Mouse (Mus musculus): Measurements from ENCODE around the gene Ankrd66. TPM values are rescaled to one million over a fixed set of nuclear protein-coding genes. Genes with fewer than 3 reads are reported as not detected.

The Ankrd66 gene
- polyA plus RNA-seq, 1 experiment: 0.23 TPM

- H3K79me2 ChIP-seq (ENCODE audit: control insufficient read depth, insufficient read depth): no peaks in the 10 kb centered on the region
- H3K4me3 ChIP-seq: no peak overlapping the region
- no peak overlapping the region for H3ac ChIP-seq (ENCODE audit: control insufficient read depth, insufficient read length)
- no peak overlapping the region for H3K4me2 ChIP-seq (ENCODE audit: low read depth)
- H3K27me3 ChIP-seq (ENCODE audit: control insufficient read depth, insufficient read depth, insufficient read length): no peaks in the 10 kb centered on the region
- no peaks in the 10 kb centered on the region for H3K36me3 ChIP-seq (ENCODE audit: control insufficient read depth, insufficient read depth)
- TF ChIP-seq CEBPB (IDR thresholded peaks at IDR 0.05; ENCODE audit: insufficient read depth, poor library complexity, severe bottlenecking) (no peak), POLR2A (IDR thresholded peaks at IDR 0.05; ENCODE audit: insufficient read length, low read depth) (no peak), TCF12 (IDR thresholded peaks at IDR 0.05; ENCODE audit: insufficient read depth, poor library complexity, severe bottlenecking) (no peak), USF1 (IDR thresholded peaks at IDR 0.05; ENCODE audit: low read depth) (no peak), SRF (IDR thresholded peaks at IDR 0.05; ENCODE audit: control insufficient read depth, insufficient read length, low read depth) (no peak), E2F4 (IDR thresholded peaks at IDR 0.05; ENCODE audit: insufficient read depth) (no peak), TCF3 (IDR thresholded peaks at IDR 0.05; ENCODE audit: insufficient read length, low read depth) (no peak), MYOD1 (IDR thresholded peaks at IDR 0.05; ENCODE audit: control insufficient read depth in 1 of 3, insufficient read length in 2 of 3, low read depth in 2 of 3) (no peak), POLR2AphosphoS2 (IDR thresholded peaks at IDR 0.05; ENCODE audit: insufficient read length, low read depth) (no peak), REST (IDR thresholded peaks at IDR 0.05; ENCODE audit: insufficient read depth, insufficient read length) (no peak), MAX (IDR thresholded peaks at IDR 0.05; ENCODE audit: low read depth) (no peak)
Observed at GRCm38 (mm10) chr17:43558678-43559077, 15.2 kb upstream of the Ankrd66 start.

- H3K27me3 ChIP-seq (ENCODE audit: control insufficient read depth, insufficient read depth, insufficient read length): no peaks in the 10 kb centered on the region
- no peak overlapping the region for H3K4me2 ChIP-seq (ENCODE audit: low read depth)
- no peaks in the 10 kb centered on the region for H3K36me3 ChIP-seq (ENCODE audit: control insufficient read depth, insufficient read depth)
- TF ChIP-seq TCF3 (IDR thresholded peaks at IDR 0.05; ENCODE audit: insufficient read length, low read depth) (no peak), MYOG (IDR thresholded peaks at IDR 0.05; ENCODE audit: control insufficient read depth in 1 of 3, insufficient read depth in 1 of 3, insufficient read length in 2 of 3, low read depth in 2 of 3) (no peak), SRF (IDR thresholded peaks at IDR 0.05; ENCODE audit: control insufficient read depth, insufficient read length, low read depth) (no peak), MYOD1 (IDR thresholded peaks at IDR 0.05; ENCODE audit: control insufficient read depth in 1 of 3, insufficient read length in 2 of 3, low read depth in 2 of 3) (no peak), POLR2AphosphoS2 (IDR thresholded peaks at IDR 0.05; ENCODE audit: insufficient read length, low read depth) (no peak), E2F4 (IDR thresholded peaks at IDR 0.05; ENCODE audit: insufficient read depth) (no peak), MAX (IDR thresholded peaks at IDR 0.05; ENCODE audit: low read depth) (no peak), CEBPB (IDR thresholded peaks at IDR 0.05; ENCODE audit: insufficient read depth, poor library complexity, severe bottlenecking) (no peak)
- H3K4me3 ChIP-seq: no peak overlapping the region
- H3ac ChIP-seq (ENCODE audit: control insufficient read depth, insufficient read length): no peak overlapping the region
- H3K79me2 ChIP-seq (ENCODE audit: control insufficient read depth, insufficient read depth): no peaks in the 10 kb centered on the region
Observed at GRCm38 (mm10) chr17:43557541-43558090, 14.2 kb upstream of the Ankrd66 start.

GRCm38 (mm10) chr17:43557104-43557503 is 13.7 kb upstream of the Ankrd66 start:
- H3K27me3 ChIP-seq (ENCODE audit: control insufficient read depth, insufficient read depth, insufficient read length): no peaks in the 10 kb centered on the region
- H3K79me2 ChIP-seq (ENCODE audit: control insufficient read depth, insufficient read depth): no peaks in the 10 kb centered on the region
- TF ChIP-seq POLR2A (IDR thresholded peaks at IDR 0.05; ENCODE audit: insufficient read length, low read depth) (no peak), REST (IDR thresholded peaks at IDR 0.05; ENCODE audit: insufficient read depth, insufficient read length) (no peak), TCF3 (IDR thresholded peaks at IDR 0.05; ENCODE audit: insufficient read length, low read depth) (no peak)
- H3K4me2 ChIP-seq (ENCODE audit: low read depth): no peak overlapping the region
- H3K4me3 ChIP-seq: no peak overlapping the region
- H3K36me3 ChIP-seq (ENCODE audit: control insufficient read depth, insufficient read depth): no peaks in the 10 kb centered on the region
- no peak overlapping the region for H3ac ChIP-seq (ENCODE audit: control insufficient read depth, insufficient read length)

GRCm38 (mm10) chr17:43554516-43555403 is 11.3 kb upstream of the Ankrd66 start:
- Histone ChIP-seq H3K79me2 (ENCODE audit: control insufficient read depth, insufficient read depth) (no peaks in the 10 kb centered on the region), H3K27me3 (ENCODE audit: control insufficient read depth, insufficient read depth, insufficient read length) (no peaks in the 10 kb centered on the region), H3K36me3 (ENCODE audit: control insufficient read depth, insufficient read depth) (no peaks in the 10 kb centered on the region), H3K4me3 (no peak overlapping the region), H3ac (ENCODE audit: control insufficient read depth, insufficient read length) (no peak overlapping the region), H3K4me2 (ENCODE audit: low read depth) (no peak overlapping the region)
- TF ChIP-seq E2F4 (IDR thresholded peaks at IDR 0.05; ENCODE audit: insufficient read depth): no peak
- TF ChIP-seq MYOD1 (IDR thresholded peaks at IDR 0.05; ENCODE audit: control insufficient read depth in 1 of 3, insufficient read length in 2 of 3, low read depth in 2 of 3): no peak
- TF ChIP-seq TCF12 (IDR thresholded peaks at IDR 0.05; ENCODE audit: insufficient read depth, poor library complexity, severe bottlenecking): no peak

- Histone ChIP-seq H3K79me2 (ENCODE audit: control insufficient read depth, insufficient read depth) (no peaks in the 10 kb centered on the region), H3ac (ENCODE audit: control insufficient read depth, insufficient read length) (no peak overlapping the region), H3K27me3 (ENCODE audit: control insufficient read depth, insufficient read depth, insufficient read length) (no peaks in the 10 kb centered on the region), H3K4me3 (no peak overlapping the region), H3K4me2 (ENCODE audit: low read depth) (no peak overlapping the region), H3K36me3 (ENCODE audit: control insufficient read depth, insufficient read depth) (no peaks in the 10 kb centered on the region)
- TF ChIP-seq TCF3 (IDR thresholded peaks at IDR 0.05; ENCODE audit: insufficient read length, low read depth) (no peak), TCF12 (IDR thresholded peaks at IDR 0.05; ENCODE audit: insufficient read depth, poor library complexity, severe bottlenecking) (no peak), CEBPB (IDR thresholded peaks at IDR 0.05; ENCODE audit: insufficient read depth, poor library complexity, severe bottlenecking) (no peak), USF1 (IDR thresholded peaks at IDR 0.05; ENCODE audit: low read depth) (no peak), MYOG (IDR thresholded peaks at IDR 0.05; ENCODE audit: control insufficient read depth in 1 of 3, insufficient read depth in 1 of 3, insufficient read length in 2 of 3, low read depth in 2 of 3) (no peak)
Observed at GRCm38 (mm10) chr17:43551122-43551630, 7.7 kb upstream of the Ankrd66 start.

Measured in myocyte (in vitro differentiated cells).